Mouse (Mus musculus) 3T3-L1 (cell line): Measurements from ENCODE around the gene Cenpm.

Experiments used
- DNase-seq: peaks from one replicate; pipeline ENCODE4 v3.0.0-alpha.2; 2015; ENCODE audit warnings: low read depth, low spot score

Cenpm gene

DNA sequence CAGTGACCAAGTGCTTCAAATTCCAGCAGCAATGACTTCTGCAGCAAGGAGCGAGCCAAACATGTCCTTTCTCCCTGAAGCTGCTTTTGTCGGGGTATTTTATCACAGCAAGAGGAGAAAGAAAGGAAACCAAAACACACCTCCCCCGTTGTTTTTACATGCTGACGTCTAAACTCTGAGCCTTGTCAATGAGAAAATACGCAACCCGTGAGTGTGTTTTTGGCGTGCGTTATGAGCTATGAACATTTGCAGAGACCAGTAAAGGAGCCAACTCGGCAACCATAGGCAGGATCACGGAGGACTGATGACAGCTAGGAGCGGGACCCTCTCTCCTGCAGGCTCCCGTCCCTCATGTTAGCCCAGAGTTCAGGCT lies 820 bp downstream of the Cenpm start:
- no peak for DNase-seq

DNA sequence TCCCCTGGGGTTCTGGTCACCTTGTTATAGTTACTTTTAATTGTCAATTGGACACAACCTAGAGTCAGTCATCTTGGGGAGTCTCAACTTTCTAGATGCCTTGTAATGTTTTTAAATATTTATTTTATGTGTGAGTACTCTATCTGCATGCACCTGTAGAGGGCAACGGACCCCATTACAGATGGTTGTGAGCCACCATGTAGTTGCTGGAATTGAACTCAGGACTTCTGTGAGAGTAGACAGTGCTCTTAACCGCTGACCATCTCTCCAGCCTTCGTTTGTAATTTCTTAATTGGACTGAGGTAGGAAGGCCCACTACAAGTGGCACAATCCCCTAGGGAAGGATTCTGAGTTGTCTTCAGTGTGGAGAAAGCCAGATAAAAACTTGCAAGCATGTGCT lies 1.2 kb downstream of the Cenpm start:
- DNase-seq, result no peak

DNA sequence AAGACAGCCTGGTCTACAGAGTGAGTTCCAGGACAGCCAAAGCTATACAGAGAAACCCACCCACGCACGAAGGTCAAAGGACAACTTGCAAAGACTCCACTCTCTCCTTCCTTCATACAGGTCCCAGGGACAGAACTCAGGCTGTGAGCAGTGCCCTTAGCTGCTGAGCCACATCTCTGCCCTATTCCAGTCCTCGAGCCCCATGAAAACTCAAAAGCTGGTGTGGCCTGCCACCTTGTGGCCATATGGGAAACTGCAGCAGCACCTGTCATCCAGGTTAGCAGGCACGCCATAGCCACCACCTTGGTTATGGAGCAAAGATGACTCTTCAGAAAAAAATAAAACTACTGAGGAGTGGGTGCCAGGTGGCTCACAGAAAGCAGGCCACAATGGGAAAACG lies 8.0 kb downstream of the Cenpm start:
- peak; percentile 83 for DNase-seq

DNA sequence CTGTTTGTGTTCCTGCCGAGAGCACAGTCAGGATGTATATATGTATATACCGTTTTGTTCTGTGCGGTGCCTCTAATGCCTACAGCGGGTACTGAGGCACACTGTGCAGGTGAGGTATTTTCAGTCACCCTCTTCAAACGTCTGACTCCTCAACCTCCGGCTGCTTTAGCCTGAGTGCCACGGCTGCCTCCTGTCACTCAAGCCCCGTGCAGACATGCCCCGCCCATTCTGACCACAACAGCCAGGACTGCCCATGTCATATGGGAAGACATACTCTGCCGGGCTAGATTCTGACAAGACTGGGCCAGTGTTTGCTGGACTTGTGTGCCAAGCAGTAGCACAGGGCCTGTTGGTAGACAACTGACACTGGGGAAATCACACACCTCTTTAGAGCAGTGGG lies 8.9 kb downstream of the Cenpm start:
- DNase-seq, result peak; percentile 41

DNA sequence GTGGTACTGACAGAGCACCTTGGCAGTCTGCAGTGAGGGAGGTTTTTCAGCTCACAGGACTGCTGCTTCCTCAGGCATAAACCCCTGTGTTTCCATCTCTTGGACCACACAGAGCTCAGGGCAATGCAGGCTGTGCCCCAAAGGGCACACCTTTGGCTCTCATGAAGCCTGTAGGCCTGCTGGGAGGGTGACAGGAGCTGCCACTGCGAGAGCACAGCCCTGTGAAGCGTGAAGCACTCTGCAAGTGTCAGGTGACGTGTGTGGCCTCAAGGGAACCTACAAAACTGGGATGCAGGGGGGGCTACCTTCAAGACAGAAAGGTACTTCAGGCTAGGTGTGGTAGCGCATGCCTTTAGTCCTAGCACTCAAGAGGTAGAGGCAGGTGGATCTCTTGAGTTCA lies 11.9 kb downstream of the Cenpm start:
- no peak for DNase-seq

DNA sequence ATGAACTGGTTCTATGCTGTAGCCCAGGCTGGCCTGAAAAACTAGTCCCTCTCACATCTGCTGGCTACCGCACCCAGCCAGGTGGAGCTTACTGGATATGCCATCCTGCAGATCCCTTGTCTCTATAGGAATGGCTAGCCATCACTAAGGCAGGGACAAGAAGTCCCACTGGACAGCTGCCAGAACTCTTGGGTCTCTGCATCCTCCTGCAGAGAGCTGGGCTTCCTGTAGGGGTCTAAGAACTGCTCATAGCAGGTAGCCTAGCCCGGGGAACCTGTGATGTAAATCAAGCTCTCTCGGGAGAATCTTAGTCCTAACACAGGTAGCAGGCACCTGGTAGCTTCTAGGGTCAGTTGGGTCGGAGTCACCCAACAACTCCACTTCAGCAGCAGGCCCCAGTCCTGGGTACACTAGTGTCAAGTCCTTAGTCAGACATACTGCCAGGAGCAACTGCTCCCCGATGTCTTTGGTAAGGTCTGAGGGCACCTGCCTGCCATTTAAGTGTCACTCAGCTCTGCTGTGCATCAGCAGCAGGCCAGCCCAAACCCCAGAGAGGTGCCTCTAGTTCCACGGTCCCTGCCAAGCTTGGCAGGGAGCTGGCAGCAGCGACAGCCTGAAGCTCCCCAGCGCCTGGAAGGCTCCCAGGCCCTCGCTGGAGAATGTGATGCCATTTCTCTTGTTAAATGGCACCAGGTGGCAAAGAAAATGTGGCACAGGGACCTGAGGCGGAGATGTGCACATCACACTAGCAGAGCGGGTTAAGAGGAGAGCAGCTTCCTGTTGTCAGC lies 12.8 kb downstream of the Cenpm start:
- DNase-seq, result no peak

DNA sequence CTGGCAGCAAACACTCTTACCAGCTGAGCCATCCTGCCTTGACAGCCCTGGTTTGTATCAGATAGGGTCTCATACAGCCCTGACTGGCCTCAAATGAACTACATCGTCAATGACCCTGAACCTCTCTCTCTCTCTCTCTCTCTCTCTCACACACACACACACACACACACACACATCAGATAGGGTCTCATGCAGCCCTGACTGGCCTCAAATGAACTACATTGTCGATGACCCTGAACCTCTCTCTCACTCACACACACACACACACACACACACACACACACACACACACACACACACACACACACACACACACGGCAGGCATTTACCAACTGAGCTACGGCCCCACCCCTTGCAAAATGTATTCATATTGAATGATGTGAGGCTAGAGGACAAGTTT lies 13.4 kb downstream of the Cenpm start:
- no peak for DNase-seq

DNA sequence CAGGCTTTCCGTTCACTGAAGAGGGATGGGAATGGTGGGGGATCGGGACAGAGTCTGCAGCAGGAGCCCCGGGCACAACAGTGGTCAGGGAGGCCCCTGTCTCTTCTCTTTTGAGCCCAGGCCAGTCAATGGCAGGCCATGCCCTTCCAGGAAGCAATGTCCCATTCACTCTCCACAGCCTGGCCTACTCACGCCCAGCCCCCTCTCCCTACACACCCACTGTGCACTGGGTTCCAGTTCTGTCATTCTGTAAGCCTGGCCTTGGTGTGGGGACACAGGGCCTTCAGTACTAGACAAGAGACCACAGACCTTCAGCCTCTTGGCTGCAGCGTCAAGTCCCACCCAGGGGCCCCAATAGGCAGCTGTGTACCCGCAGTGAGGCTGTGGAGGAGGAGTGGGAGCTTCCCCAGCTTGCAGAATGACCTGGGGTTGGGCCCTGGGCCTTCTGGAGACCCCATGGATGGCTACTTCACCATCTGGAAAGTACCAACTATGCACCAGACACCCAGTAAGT lies 14.4 kb downstream of the Cenpm start:
- DNase-seq, result no peak

DNA sequence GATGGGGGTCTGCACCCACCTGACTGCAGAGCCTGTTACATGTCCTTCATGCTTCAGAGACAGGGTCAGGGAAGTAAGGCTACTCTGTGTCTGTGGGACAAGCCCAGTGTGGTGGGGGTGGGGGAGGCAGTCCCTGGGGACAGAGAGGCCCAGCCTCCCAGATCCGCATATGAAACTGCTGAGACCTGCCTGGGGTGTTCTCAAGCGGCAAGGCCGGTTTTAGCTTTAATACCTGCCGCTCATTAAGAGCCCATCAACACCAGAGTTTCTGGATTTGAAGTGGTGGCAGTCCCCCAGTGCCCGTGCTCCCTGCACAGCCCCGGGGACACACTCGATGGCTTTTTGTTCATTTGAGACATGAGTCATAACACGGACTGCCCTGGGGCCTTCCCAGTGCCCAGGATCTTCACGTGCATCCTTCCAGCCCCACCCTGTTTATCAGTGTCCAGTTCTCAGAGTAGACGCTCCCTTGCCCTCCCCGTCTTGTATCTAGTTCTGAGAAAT lies 15.0 kb downstream of the Cenpm start:
- DNase-seq, result peak; percentile 42

DNA sequence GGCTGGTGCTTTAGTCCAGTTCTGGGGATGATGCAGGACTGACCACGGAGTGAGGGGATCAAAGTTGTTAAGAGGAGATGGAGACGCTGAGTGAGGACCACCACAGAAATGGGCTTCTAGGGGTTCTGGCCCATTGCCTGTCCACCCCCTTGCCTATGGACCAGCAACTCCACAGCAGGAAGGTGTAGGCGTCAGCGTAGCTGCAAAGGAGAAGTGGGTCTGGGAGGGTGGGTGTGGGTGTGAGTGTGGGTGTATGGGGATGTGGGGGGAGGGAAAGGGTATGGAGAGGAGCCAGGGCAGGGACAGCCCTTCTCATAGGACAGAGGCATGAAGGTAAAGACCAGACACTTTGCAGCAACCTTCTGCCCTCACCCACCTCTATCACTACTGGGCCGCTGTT lies 18.8 kb downstream of the Cenpm start:
- DNase-seq, result no peak

DNA sequence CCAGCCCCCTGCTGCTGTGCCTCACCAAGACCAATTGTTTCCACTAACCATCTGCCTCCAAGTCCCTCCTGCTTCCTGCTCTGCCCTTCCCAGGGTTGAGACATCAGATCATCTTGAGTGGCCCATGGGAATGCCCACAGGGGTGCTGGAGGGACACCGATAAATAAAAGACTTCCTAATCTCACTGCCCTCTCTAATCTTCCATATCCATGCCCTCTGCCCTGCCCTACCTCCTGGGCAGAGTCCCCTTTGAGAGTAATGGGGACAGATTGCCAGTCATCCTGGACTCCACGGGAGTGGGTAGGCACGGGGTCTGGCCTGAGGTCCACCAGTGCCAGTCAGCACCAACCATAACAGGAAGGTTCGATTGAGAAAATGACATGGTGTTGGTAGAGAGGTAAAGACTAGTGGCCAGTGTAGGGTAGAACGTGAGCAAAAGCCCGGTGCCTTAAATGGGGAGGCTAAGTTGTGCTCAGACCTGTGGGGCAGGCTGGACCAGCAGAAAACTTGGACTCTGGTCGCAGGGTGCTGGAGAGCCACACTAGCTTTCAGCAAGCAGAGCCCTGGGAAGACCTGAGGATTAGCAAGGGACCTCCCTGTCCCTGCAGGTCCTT lies 19.8 kb downstream of the Cenpm start:
- no peak for DNase-seq

DNA sequence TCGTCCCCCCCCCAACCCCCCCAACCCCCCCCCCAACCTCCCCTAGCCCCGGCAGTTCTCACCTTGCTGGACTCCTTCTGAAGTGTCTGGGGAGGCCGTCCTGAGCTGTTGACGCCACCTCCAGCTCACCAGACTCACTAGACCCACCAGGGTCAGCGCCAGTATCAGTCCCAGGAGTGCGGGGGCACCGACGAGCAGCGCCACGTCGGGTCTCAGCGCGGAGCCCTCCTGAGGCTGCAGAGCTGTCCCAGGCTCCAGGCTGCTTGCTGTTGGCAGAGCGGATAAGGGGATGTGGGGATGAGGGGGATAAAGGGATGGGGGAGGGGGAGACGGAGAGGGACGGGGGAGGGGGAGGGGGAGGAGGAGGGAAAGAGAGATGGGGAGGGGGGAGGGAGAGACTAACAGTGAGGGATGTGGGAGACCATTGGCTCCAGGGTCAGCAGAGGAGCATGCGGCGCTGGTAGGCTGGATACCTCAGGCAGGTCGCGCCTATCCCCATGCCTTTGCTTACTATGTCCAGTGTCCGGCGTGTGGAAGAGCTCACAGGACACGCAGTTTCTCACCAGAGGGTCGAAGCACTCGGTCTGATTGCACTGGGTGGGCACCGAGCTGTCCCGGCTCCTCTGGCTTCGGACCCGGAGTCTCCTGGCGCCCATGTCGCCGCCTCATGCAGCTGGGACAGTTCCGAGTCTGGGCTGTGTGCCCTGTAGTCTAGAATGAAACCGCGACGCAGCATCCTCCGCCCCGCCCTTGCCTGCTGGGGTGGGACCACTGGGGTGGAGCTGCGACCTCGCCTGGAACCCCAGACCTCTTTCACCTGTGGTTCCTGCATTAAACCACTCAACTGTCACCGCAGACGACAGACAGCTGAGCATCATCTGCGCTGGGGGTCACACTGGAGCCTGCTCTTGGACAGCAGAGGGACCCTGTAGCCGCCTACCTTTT lies 20.6 kb downstream of the Cenpm start, which contains the start of gene Tnfrsf13c:
Gene Tnfrsf13c (minus strand): TSS at position 713 of the 945 bp plus-strand sequence.
- no peak for DNase-seq

DNA sequence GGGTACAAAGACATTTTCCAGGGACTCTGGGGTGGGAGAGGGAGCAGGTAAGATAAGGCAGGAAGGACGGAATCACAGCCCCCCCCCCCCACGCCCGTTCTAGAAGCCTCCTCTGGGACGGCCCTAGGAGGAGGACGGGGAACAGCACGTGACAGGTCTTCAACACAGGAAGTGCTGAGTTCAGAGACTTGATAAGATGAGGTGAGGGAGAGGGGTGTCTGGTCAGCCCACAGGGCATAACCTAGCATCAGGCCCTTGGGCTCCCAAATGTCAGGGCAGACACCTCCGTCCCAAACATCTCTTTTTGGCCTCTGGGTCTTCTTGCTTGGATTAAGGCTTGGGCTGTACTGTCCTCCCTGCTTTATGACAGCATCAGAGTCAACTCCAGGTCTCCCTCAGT lies 21.3 kb downstream of the Cenpm start:
- DNase-seq, result no peak

DNA sequence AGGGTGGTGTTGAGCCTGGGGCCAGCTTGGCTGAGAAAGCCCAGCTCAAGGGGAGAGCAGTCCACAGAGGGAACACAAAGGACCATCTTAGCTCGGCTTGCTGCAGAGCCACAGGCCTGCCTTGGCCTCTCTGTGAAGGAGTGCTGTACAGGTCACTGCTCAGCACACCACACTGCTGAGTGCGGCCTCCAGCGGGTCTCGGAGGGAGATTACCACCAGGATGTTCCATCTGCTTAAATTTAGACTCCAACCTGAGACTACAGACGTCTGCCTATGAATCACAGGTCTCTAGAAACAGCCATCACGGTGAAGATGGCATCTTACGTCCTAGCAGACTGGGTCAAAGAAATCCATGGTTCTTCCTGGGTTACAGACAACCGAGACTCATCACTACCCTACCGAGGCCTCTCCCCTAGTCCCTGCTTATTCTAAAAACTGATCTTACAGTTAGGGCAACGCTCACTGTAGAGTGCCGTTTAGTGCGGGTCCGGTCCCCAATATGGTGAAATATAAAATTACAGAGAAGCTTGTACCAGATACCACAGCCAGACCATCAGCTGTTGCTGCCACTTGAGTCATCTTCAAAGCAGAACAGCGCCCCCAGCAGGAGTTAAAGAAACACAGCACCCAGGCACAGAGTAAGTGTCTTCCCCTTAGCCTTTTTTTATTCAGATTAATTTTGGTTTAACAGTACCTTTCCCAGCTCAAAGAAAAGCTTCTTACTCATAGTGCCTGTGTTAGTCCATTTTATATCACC lies 23.3 kb downstream of the Cenpm start:
- DNase-seq, result no peak

DNA sequence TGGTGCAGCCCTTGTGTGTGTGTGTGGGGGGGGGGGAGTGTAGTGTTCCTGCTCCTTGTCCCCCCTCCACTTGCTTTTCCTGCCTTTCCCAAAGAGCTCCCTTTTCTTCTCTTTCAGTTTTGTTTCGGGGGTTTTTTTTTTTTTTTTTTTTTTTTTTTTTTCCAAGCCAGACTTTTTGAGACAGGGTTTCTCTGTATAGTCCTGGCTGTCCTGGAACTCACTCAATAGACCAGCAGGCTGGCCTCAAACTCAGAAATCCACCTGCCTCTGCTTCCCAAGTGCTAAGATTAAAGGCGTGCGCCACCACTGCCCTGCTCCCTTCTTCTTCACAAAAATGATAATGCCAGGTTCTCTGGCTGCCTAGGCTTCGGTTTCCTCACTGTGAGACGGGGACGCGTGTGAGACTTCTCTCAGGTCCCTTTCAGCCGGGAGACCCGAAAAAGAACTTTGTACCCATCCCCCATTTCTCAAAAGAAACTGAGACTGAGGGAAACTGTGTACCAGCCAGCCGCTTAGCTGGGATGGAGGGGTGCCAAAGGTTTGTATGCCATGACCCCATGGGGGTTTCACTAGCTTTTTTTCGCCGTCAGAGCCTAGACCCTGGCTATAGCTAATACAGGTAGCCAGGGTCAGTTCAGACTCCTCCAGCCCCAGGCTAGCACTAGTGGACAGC lies 24.4 kb downstream of the Cenpm start:
- no peak for DNase-seq

DNA sequence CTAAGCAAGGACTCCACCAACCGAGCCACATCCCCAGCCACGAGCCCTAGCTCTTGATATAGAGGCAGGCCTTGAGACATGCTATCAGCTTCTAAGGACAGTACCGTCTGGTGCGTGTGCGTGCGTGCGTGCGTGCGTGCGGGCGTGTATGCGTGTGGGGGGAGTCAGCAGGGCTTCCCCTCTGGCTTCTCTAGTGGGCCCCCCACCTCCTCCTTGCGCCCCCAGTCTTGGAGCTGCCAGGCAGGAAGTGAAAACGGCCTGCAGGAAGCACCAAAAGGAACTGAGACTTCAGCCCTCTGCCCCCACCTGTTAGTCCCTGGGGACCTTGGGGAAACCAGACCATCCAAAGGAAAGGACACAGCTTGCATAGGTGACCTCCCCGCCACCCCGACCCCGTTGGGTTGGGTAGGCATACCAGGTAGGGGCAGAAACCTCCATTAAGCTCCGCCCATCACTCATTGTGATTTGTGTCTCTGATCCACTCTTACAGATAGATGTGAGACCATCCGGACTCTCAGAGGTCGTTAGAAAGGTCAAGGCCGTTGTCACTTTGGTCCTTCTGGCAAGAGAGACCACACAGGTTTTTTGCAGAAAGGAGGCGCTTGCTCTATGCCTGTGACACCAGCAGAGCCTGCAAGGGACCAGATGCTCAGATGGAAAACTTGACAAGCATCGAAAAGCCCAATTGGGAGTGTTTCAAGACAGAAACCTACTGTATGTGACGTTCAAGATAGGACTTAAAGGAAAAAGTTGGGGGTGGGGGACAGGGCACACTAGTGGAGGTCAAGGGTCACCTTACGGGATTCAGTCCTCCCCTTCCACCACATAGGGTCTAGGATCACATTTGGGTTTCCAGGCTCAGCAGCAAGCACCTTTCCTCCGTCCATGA lies 25.5 kb downstream of the Cenpm start:
- DNase-seq, result no peak

DNA sequence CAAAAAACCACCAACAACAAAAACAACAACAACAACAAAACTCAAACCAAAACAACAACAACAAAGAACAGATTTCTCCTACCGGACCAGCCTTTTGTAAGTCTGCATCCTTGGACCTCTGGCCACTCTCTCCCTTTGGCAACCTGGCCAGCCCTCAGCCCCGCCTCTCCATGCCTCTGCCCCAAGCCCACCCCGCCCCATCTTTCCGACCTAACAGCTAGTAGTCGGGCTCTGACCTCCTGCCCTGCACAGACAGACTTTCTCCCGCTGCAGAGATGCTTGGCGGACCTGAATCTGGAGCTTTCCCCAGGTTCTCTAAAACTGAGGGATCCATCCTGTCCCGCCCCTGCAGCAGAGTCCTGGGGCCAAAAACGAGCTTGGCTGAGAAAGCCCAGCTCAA lies 26.6 kb downstream of the Cenpm start:
- no peak for DNase-seq

DNA sequence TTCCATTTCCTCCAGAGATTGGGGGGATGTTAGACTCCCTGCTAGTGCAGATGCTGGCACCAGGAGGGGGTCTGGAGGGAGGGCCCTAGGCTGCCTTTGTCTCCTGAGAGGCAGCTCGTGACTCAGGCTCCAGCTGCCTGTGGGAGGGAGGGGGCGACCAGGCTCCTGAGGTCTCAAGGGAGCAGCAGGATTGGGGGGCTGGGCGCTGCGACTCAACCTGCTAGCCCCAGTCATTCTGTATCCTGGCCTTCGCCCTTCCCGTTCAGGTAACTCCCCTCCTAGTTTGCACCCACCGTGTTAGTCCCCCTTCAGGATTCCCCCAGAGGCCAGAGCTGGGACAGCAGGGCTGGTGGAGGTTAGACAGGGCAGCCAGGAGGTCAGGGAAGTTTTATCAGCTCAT lies 27.5 kb downstream of the Cenpm start:
- no peak for DNase-seq

DNA sequence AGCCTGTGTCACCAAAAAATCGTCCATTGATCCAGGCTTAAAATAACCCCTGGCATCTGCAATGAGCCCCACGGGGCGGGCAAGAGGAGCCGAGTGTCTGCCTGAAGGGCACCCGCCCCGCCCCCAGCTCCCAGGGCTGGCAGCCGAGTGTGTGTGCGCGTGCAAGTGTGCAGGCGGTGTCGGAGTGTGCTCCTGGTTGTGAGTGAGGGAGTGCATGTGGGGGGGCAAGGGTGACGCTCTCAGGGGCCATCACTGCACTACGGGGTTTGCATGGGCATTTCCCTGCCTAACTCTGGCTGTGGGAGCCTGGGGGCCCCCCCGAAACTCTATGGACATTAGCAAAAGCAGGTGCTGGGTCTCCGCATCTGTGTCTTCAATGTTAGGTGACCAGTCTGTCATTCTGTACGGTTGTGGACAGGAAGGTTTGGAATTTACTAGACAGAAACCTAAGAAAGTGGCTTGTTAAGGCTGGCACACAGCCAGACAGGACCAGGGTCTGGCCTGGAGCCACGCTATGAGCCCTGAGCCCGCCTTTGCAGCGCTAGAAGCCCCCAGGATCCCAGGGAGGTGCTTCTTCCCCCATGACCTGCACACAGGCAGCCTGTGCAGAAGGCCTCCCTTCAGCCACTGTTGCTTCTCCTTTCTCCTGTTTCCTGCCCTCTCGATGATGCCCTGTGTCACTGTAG lies 28.3 kb downstream of the Cenpm start:
- no peak for DNase-seq
